In genomic region chr4:154231380-154231779, GRCm38 (mm10) we compare ENCODE assay signal across 25 mouse cellular contexts.
"Had no signal": no experiment of that assay in that cellular context is flagged by ENCODE, and none has a peak within 500 bp of the region (broad histone marks: within the 10 kb centered on the region; RNA-seq: fewer than 3 reads in every experiment).

No protein-coding gene starts in this region.

- H3K4me1 ChIP-seq: hindbrain, embryonic 15.5 days; liver, embryonic 13.5 days; liver, embryonic 15.5 days had no signal

- H3K4me2 ChIP-seq: heart, embryonic 13.5 days; heart, embryonic 15.5 days; hindbrain, embryonic 13.5 days; hindbrain, embryonic 15.5 days; limb, embryonic 12.5 days; liver, embryonic 11.5 days; liver, embryonic 13.5 days; liver, embryonic 15.5 days had no signal

- H3K36me3 ChIP-seq: heart, embryonic 13.5 days; heart, embryonic 15.5 days; hindbrain, embryonic 13.5 days; hindbrain, embryonic 15.5 days; limb, embryonic 12.5 days; liver, embryonic 13.5 days; liver, embryonic 15.5 days had no signal

- H3K4me3 ChIP-seq: heart, adult 2 months; heart, embryonic 13.5 days; heart, embryonic 15.5 days; hindbrain, embryonic 13.5 days; hindbrain, embryonic 15.5 days; limb, embryonic 12.5 days; liver, embryonic 13.5 days; liver, embryonic 15.5 days had no signal

- H3K27ac ChIP-seq: heart, embryonic 13.5 days; hindbrain, embryonic 13.5 days; hindbrain, embryonic 15.5 days; hindbrain, postnatal 0 days; liver, embryonic 13.5 days; liver, embryonic 15.5 days had no signal

- ATAC-seq: hindbrain, postnatal 0 days; intestine, embryonic 16.5 days; liver, postnatal 0 days had no signal

- DNase-seq: gastrocnemius, postnatal 14 days; gastrocnemius, postnatal 36 days; heart, adult 11 months; heart, adult 2 months; heart, postnatal 14 days; heart, postnatal 36 days; kidney, adult 11 months; kidney, adult 2 months; kidney, postnatal 14 days; kidney, postnatal 36 days; layer of hippocampus, adult 9-11 months; layer of hippocampus, postnatal 36 days; left cerebral cortex, postnatal 4 days; liver; liver, embryonic 13.5 days; liver, postnatal 0 days had no signal

- H3K9ac ChIP-seq: heart, embryonic 13.5 days; heart, embryonic 15.5 days; hindbrain, embryonic 13.5 days; hindbrain, embryonic 15.5 days; limb, embryonic 12.5 days; liver, embryonic 13.5 days; liver, embryonic 15.5 days; liver, postnatal 0 days had no signal

- H3K9me3 ChIP-seq: heart, embryonic 13.5 days; heart, embryonic 15.5 days; hindbrain, embryonic 13.5 days; hindbrain, embryonic 15.5 days; limb, embryonic 12.5 days; liver, embryonic 13.5 days; liver, embryonic 15.5 days had no signal

- H3K27me3 ChIP-seq: heart, embryonic 13.5 days; heart, embryonic 15.5 days; hindbrain, embryonic 13.5 days; hindbrain, embryonic 15.5 days; limb, embryonic 12.5 days; liver, embryonic 13.5 days; liver, embryonic 15.5 days had no signal
